ENCODE assay signal across 9 mouse cellular contexts in the genomic region with DNA sequence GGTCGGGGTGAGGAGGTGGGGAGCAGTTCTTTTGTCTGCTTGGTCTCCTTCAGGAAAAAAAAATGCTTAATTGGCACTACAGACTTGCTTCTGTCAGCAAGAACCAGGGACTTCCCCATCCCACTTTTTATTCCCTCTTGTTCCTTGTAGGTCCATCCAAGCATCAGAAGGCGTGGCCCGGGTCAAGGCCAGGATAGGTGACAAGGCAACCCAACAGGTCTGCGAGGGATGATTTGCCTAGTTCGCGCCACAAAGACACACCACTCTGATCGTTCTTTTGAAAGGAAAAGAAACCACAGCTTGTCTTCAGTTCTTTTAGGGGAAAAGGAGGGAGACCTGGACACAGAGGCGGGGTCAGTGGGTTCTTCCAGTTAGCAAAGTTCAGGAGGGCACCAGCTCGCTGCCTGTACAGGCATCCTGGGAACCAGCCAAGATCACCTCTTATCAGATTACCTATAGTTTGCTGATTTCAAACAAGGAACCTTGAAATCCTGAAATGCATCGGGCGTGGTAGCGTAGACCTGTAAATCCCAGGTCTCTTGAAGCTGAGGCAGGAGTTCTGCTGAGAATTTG. TPM values are rescaled to one million over a fixed set of nuclear protein-coding genes. Genes with fewer than 3 reads are reported as not detected.
A peak's percentile ranks its signal among the peaks of the same experiment; 100 is the strongest.
DNase-seq lines count a peak whose midpoint lies in the region; ATAC-seq and TF ChIP-seq lines count a peak whose summit lies in the region.
"Had no signal": no experiment of that assay in that cellular context is flagged by ENCODE, and none has a peak within 500 bp of the region (broad histone marks: within the 10 kb centered on the region; RNA-seq: fewer than 3 reads in every experiment).

No protein-coding gene starts in this region.

- TF ChIP-seq CTCF in lung, embryonic 14.5 days (IDR thresholded peaks at IDR 0.05; ENCODE audit: low read depth) = no peak
- TF ChIP-seq CTCF in small intestine, adult 2 months (IDR thresholded peaks at IDR 0.05; ENCODE audit: extremely low read depth, insufficient read length, insufficient replicate concordance, low read depth, low read length) = no peak

- intact Hi-C loops in left cerebral cortex, postnatal 25 days (cut with DNase I) = no loop called here

- peaks cover 21% of the 10 kb centered on the region for H3K27me3 ChIP-seq in lung, embryonic 14.5 days (ENCODE audit: insufficient read depth, low read length)
- H3K27me3 ChIP-seq in forebrain, embryonic 12.5 days = peaks cover 35% of the 10 kb centered on the region
- no peaks in the 10 kb centered on the region for H3K27me3 ChIP-seq in small intestine, adult 2 months (ENCODE audit: control insufficient read depth, insufficient read depth, low read length)

- DNase-seq in lung, embryonic 14.5 days = no peak
- DNase-seq in lung, postnatal 10 days = no peak
- peak; percentile 60 for DNase-seq in large intestine, adult 2 months (ENCODE audit: low read depth, low spot score)
- DNase-seq in left cerebral cortex, postnatal 25 days (ENCODE audit: low spot score in 2 of 2) = no peak
- DNase-seq in adrenal gland, adult 2 months = no peak
- no peak for DNase-seq in T-cell, adult 2 months (ENCODE audit: low spot score)

- no peak overlapping the region for H3K27ac ChIP-seq in lung, embryonic 14.5 days (ENCODE audit: low read depth)
- H3K27ac ChIP-seq in forebrain, embryonic 12.5 days = no peak overlapping the region
- H3K27ac ChIP-seq in small intestine, adult 2 months (ENCODE audit: insufficient read depth, low read depth, low read length) = peak overlapping the region; percentile 96
- H3K27ac ChIP-seq: macrophage had no signal

- H3K9ac ChIP-seq in lung, embryonic 14.5 days = no peak overlapping the region
- no peak overlapping the region for H3K9ac ChIP-seq in forebrain, embryonic 12.5 days

- H3K9me3 ChIP-seq in lung, embryonic 14.5 days (ENCODE audit: low read depth, low read length) = no peaks in the 10 kb centered on the region
- H3K9me3 ChIP-seq in forebrain, embryonic 12.5 days = no peaks in the 10 kb centered on the region

- 37% methylated on average over 12 of the region's 12 CpGs for WGBS in lung, embryonic 14.5 days
- 53% methylated on average over 12 of the region's 12 CpGs for WGBS in forebrain, embryonic 12.5 days
- WGBS in large intestine, adult 2 months = 16% methylated on average over 12 of the region's 12 CpGs
- WGBS in small intestine, adult 2 months = 11% methylated on average over 12 of the region's 12 CpGs

- peak overlapping the region; percentile 87 for H3K4me2 ChIP-seq in lung, embryonic 14.5 days
- H3K4me2 ChIP-seq in forebrain, embryonic 12.5 days = peak overlapping the region; percentile 97

- H3K4me3 ChIP-seq in lung, embryonic 14.5 days (ENCODE audit: low read depth, low read length) = peak overlapping the region; percentile 49
- H3K4me3 ChIP-seq in forebrain, embryonic 12.5 days (replicated peaks) = peak overlapping the region; percentile 55
- peak overlapping the region; percentile 40 for H3K4me3 ChIP-seq in small intestine, adult 2 months (ENCODE audit: low read depth, low read length)

- no peak for TF ChIP-seq POLR2A in small intestine, adult 2 months (IDR thresholded peaks at IDR 0.05; ENCODE audit: low read depth, low read length)

- no peaks in the 10 kb centered on the region for H3K36me3 ChIP-seq in lung, embryonic 14.5 days (ENCODE audit: insufficient read depth)
- no peaks in the 10 kb centered on the region for H3K36me3 ChIP-seq in forebrain, embryonic 12.5 days (replicated peaks)
- no peaks in the 10 kb centered on the region for H3K36me3 ChIP-seq in small intestine, adult 2 months (ENCODE audit: control insufficient read depth, insufficient read depth, low read length)

- ATAC-seq in lung, embryonic 14.5 days (ENCODE audit: insufficient read depth) = no peak
- ATAC-seq in forebrain, embryonic 12.5 days (ENCODE audit: low FRiP score) = no peak

- H3K4me1 ChIP-seq in lung, embryonic 14.5 days (ENCODE audit: insufficient read depth) = no peaks in the 10 kb centered on the region
- H3K4me1 ChIP-seq in forebrain, embryonic 12.5 days = peaks cover 7% of the 10 kb centered on the region
- peaks cover 8% of the 10 kb centered on the region; the same call in 1 of the 2 replicates for H3K4me1 ChIP-seq in small intestine, adult 2 months (ENCODE audit: control insufficient read depth, insufficient read depth, insufficient read length, low read length)

RNA-seq across cellular contexts. Expression of a gene that starts 0.5 kb away (rescaled TPM):
- polyA plus RNA-seq in lung, embryonic 14.5 days (2014; fragmentation: Nextera tagmentation; extraction: Ambion mirVana) = 7.7 and 8.3 TPM in 2 replicates
- 3.2 and 3.8 TPM in 2 replicates for polyA plus RNA-seq in forebrain, embryonic 12.5 days (2016; fragmentation: Nextera tagmentation; extraction: Ambion mirVana)
- 56.0 and 73.4 TPM in 2 replicates for polyA plus RNA-seq in large intestine, adult 2 months (2012; rRNA removed)
- polyA plus RNA-seq in small intestine, adult 2 months (2012; rRNA removed) = 21.6 and 30.5 TPM in 2 replicates
- 1 to 10 TPM; 2.8 to 2.9 TPM for total RNA-seq in left cerebral cortex, postnatal 25 days (2021)
- total RNA-seq in adrenal gland, adult 2 months (2021) = 1 to 10 TPM in 1 of 2 experiments, under 1 TPM in 1; 0.61 to 1.3 TPM
- polyA plus RNA-seq in adrenal gland, adult 2 months (2012; rRNA removed) = 0.70 and 0.97 TPM in 2 replicates
- polyA plus RNA-seq: macrophage had no signal
